Mouse (Mus musculus) lung, adult 18-20 months (tissue): ENCODE results near the gene F2r.

ENCODE experiments used
- DNase-seq, 2 experiments: peaks; one replicate each; pipeline ENCODE4 v3.0.0; 2022; ENCODE audit warnings: mixed read lengths in 2 of 2

The F2r gene

DNA sequence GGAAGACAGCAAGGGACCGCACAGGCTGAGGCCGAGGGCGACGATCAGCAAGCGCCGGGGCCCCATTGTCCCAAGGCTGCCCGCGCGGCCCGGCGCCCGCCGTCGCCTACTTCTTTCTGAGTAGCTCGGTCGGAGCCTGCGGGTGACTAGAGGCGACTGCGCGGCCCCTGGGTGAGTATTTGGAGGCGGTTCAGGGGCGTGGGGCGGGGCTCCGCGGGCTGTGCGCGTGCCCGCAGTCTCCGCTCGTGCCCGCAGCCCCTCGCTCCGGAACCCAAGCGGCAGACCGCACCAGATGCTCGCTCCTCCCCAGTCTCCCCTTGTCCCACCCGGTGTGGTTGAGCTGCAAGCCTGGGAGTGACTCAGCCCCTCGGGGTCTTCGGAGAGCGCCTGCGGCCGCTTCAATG lies at the start of gene F2r:
TSS of gene F2r (minus strand) at position 179 of the 404 bp plus-strand sequence.
- DNase-seq: peak; percentile 85 to 86

DNA sequence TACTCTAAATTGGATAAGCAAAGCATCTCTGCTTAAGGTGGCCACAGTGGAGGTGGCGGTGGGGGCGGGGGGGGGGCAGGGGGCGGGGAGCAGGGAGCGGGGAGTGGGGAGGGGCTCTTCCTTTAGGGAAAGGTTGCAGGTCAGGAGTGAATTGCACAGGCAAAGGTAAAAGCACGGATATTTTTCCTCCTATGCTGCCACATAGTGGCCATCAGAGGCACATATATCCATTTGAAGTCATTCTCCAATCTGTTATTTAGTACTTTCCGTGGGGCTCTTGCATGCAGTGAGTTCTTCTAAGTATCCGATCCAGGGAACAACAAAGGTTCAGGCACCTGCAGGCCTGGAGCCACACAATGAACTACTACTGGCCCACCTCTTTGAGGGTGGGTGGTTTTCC lies 49.0 kb upstream of the F2r start:
- DNase-seq: peak in 1 of 2 experiments; percentile 21

DNA sequence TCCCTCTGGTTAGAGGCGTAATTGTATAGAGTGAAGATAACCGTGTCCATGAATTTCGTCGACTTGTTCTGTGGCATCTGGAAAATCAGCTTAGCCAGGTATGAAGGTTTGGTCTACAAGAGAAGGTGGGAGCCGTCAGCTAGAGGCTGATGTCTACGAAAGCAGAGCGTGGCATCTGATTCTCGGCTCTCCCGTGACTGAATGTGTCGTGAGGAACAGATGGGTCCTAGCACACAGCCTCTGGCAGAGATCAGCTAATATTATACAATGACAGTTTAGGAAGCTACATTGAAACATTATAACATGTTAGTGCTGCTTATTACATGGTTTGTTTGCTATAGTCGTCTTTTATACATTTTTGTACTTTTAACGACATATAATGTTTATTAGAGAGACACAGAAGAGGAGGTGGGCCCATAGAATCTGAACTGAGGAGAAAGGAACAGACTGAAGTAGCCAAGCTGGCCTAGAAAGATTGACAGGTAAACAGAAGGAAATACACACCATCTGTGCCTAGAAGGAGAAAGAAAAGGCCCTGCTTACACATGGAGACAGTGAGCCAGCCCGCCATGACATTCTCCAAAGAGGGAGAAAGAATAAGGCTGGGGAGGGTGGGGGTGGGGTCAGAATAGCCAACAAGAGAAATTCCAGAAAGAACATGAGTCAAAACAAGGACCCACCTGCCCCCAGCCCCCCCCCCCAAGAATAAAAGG lies 47.5 kb upstream of the F2r start:
- DNase-seq: no peak

DNA sequence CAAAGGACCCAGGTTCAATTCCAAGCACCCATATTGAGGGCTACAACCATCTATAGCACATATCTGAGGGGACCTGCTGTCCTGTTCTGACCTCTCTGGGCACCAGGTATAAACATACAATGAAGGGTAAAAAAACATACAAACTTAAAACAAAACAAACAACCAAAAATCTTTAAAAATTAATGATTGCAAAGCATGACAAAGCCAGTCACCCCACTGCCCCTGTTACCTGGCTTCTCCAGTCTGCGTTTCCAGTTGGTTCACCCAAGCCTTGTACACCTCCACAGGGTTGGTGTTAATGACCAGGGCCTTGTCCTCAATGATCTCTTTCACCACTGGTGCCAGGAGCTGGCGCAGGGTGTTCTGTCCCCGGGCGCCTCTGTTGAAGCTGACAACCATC lies 45.5 kb upstream of the F2r start:
- DNase-seq: no peak

DNA sequence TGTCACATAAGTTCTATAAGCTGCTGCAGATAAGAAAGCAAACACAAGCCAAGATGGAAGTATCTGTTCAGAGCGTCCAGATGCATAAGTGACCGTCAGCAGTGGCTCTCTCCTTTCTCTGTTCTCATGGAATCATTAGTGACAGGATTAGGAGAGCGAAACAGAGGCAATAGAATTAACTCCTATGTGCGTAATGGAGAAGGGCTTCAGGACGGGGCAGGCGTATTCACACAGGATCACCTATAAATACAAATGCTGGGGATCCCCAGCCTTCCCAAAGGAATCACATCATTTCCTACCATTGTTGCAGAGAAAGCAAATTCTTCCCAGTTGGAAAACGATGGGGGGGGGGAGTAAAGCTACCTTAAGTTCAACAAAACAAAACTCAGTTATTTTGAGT lies 41.1 kb upstream of the F2r start:
- DNase-seq: no peak

DNA sequence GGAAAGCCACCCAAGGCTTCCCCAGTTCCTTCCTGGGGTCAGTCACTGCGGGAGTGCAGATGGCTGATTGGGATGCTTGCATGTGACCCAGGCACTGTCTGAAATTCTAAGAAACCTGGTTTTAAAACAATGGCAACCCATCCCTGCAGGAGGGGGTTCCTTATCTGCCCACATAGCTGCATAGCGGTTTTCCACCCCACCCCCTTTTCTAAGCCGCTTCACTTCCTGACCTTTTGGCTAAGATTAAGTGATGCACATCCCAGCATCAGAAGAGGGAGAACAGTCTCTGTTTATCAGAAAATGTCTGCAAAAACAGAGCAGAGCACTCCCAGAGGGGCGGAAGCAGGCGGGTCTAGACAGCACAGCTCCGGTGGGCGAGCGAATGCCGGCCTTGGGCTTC lies 38.9 kb upstream of the F2r start:
- DNase-seq: no peak

DNA sequence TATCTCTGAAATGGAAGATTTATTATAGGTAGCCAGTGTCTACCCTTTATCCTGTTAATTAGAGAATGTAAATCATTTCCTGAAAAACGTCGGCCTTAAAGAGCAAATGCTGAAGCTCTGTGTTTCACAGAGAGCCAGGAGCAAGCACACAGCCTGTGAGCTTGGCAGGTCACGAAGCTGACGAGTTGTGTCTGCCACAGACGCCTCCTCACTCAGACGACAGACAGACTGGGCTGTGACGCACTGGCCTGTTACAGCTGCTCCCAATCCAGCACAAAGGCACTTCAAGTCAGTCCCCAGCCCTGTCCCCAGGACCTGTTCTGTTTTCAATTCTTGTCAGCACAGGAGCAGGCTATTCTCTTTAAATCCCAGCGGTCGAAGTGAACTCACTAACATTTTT lies 37.0 kb upstream of the F2r start:
- peak; percentile 13 to 37 for DNase-seq

DNA sequence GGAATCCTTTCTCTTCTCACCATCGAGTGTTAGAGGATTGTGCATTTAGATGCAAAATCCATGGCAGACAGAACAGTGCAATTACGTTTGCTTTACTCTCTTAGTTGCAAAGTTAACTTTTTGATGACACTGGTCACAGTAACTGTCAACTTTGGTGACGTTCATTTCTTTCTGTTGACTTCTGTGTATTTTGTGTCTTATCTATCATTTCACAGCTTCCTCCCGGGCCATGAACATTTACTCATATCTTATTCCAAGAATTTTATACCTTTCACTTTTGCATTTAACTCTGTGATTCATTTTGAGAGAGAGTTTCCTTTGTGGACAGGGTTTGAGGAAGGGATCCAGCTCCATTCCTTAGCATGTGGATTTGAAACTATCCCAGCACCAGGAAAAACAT lies 35.4 kb upstream of the F2r start:
- no peak for DNase-seq

DNA sequence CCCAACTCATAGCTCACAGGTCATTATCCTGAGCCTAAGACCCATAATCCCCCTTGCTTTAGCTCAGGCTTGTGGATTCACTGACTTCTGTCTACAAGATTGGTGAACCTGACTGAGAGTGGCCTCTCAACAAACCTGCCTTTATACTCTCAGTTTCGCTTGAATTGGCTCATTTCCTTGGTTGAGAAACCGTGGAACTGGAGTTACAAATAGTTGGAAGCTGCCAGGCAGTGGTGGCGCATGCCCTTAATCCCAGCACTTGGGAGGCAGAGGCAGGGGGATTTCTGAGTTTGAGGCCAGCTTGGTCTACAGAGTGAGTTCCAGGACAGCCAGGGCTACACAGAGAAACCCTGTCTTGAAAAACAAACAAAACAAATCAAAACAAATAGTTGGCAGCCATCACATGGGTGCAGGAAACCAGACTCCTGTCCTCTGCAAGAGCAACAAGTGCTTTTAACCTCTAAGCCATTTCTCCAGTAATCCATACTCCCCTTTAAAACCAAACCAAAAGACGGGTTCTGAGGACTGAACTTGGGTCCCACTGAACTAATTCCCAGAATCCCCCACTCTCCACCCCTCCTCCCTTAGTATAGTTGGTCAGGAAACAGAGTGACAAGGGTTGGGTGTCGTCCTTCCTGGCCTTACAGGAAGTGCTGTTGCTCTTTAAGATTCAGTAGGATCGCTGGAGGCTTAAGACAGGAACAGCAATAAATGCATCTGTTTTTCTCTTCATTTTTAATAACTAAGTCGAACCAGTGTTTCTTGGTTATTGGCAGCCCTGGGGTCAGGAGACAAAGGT lies 33.8 kb upstream of the F2r start:
- no peak for DNase-seq

DNA sequence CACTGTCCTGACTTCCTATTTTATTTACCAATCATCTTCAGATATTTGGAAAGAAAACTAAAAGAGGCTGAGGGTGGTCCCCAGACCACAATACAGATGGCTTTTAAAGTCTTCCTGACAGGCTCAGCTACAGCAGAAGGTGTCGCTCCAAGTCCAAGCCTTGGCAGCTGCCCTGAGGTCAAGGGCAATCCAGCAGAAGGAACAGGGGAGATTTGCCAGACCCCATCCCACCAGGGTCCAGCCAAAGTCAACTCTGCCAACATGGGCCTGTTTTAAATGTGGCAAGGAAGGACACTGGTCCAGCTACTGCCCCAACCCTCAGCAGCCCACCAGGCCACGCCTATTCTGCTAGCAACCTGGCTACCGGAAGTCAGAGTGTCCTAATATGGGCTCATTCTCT lies 31.7 kb upstream of the F2r start:
- no peak for DNase-seq

DNA sequence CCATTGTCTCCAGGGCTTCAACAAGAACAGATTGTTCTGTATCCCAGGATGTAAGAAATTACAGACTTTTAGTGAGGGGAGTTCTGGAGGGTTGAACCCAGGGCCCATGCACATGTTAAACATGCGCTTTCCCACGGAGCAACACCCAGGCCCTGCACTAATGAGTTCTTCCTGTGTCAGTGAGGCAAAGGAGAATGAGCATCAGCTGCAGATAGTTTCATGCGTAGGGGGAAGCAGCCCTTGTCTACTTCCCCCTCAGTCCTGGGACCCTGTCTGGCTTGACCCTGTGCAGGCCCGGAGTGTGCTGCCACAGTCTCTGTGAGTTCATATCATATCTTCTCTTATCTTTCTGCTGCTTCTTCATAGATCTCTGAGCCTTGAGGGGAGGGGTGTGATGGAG lies 29.0 kb upstream of the F2r start:
- no peak for DNase-seq

DNA sequence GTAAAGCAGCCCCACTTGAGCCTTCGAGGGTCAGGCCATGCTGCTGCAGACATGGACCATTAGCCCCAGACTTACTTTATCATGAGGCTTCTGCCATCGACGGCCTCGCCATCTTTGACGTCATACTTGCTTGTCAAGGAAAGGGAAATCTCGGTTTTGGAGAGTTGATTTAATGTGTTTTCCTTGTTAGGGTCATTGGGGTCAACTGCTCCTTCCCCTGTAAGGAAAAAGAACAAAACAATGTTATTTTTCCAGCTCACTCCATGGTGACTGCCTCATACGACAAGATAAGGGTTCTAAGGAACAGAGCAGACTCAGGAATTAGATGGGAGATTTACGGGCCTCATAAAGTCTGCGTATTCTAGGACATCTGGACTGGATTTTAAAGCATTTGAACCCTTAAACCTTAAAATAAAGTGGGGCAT lies 28.4 kb upstream of the F2r start:
- DNase-seq: no peak

DNA sequence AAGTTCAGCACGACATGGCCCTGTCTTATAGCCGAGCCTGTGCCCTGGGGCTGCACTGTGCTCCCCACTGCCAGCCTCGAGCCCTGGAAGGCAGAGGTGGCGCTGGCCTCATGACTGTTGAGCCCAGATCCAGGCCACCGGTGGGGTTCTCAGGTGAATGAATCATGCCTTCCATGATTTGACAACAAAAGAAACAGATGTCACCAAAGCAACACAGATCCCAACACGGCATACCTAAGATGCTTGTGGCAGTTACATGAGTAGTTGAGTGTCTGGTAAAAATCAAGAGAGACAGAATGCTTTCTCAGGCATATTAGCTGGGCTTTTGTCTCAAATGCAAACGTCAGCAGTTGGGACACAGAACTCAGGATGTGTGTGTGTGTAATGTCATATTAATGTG lies 25.5 kb upstream of the F2r start:
- no peak for DNase-seq

DNA sequence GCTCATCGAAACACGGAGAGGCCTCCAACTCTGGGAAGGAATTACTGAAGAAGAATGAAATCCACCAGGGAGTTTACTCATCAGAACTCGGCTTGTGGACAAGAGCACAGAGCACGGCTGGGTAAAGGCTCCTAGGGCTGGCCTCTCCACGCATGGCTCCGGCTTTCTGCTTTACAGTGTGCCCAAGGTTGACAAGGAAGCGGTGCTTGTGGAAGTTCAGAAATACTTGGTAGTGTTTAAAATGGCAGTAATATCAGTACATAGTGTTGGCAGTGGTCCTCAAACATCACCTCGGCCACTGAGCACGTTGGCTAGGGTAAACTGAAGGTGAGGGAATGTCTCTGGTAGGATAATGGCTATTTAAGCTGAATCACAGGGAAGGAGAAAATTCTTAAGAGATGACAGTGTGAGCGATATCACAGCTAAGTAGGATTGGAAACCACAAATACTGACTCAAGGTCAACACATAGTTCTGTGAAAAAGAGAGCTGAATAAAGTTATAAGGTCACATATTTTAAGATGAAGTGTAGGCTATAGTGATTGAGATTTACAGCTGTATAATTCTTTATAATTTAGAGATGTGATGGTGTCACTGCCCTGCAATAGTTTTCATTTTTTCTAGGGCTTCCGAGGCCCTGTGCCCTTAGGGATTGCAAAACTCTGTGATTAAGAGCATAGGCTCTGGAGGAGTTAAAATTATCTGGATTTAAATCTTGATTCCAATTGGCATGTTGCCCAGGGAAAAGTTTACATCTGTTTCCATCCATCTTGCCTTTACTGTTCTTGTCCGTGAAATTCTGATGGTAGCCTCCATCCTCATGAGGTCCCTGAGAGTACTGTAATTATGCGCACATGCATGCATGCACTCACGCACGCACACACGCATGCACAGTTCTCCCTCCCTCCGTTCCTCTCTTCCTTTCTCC lies 23.0 kb upstream of the F2r start:
- DNase-seq: no peak

DNA sequence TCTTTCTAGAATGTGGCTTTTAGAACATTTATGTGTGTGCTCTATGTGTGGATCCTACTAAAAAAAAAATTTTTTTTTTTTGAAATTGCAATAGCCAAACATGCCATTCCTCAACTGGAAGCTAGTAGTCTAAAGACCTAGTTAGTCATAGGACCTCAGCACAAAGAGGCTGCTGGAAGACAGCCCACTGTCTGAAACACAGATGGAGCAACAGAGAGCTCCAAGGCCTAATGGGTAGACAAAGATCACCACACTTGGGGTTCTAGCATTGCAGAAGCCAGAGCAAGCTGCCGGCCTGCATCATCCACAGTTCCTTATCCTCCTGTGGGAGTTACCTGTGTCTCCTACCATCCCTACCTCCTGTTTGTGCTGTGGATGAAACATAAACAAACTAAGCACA lies 22.1 kb upstream of the F2r start:
- DNase-seq: peak in 1 of 2 experiments; percentile 42

DNA sequence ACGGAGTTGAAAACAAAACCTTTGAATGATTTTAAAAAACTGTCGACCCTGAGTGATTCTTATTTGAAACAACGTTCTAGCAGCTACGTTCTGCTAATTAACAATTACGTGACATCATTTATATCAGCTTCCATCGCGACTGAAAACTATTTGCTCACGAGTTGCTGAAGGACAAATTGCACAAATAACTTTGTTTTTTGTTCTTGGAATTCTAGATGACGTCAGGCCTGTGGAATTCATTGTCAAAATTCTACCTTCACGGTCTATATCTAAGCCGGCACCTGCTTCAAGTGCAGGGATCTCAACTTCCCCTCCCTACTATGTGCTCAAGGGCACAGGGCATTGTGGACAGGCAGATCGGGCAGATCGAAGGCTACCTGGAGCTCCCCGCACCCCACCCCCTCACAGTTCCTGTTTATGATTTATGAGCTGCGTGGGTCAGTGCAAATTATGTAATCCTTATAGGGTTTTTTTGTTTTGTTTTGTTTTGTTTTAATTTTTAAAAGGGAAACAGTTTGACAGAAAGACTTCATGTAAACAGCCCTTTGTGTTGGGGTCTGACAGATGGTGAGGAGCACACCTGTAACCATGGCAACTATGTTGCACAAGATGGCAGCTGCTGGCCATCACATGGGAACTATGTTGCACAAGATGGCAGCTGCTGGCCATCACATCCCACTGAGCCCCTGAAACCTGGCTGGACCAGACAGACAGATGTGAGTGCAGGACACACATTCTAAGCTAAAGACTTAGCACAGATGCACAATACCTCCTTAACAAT lies 21.2 kb upstream of the F2r start:
- peak; percentile 51 to 66 for DNase-seq

DNA sequence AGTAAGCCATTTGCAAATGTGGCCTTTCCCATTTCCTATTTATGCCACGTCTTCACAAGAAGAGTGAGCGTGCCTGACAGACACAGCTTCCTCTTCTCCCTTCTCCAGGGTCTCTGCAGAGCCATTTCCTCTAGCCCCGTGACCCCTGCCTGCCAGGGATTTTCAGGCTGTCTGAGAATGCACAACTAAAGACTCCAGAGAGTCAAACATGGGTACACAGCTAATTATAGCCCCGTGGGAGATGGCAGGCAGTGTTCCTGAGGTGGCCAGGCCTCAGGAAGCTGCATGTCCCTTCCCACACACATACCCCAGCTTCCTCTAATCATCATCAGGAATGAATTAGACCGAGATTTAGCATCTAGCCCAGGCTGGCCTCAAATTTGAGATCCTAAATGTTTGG lies 20.6 kb upstream of the F2r start:
- DNase-seq: peak; percentile 24 to 36

DNA sequence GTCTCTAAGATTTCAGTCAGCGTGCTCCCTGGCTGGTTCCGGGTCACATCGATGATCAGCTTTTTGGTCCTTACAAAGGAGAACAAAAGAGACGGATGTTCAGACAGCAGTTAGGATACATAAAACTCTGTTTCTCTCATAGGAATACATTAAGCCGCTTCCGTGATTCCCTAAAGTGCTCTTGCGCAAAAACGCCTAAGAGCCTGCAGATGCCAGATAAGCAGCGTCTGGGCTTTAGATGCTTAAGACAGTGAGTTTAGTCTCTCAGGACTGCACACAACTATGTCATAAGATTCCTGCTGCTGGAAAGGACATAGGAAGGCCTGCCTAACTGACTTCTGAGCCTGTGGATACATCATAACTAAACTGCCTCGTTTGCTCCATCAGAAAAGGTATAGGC lies 19.4 kb upstream of the F2r start:
- DNase-seq: no peak

DNA sequence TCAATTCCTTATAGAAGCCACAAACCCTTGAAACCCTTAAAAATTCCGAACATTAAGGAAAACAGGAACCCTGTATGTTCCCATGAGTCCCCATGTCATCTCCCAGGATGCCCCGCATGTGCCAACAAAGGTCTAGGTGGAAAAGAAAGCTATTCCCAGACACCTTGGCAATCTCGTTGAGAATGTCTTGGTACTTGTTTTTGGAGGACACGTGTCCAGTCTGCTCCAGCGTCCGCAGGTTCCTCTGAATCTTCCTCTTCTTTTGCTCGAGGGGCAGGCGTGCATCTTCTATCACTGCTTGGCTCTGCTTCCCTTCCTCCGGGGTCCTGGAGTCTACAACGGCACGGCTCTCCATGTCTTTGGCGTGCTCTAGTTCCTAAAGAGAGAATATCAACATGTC lies 17.0 kb upstream of the F2r start:
- no peak for DNase-seq

DNA sequence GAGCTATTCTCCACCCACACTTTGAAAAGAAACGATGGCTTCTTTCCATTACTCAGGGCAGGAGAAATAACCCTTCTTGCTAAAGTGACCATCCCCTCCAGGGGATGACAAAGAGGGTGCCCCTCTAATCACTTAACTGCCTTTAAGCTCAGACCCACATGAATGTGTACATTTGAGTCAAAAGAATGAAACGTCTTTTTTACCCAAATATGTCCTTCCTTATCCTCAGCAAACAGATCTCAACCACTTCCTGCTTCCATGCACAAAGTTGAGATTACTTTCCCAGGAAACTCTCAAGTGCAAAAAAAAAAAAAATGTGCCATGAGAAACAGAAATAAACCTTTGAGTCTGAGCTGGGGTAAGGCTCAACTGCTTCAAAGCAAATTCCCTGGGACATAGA lies 16.2 kb upstream of the F2r start:
- DNase-seq: no peak

DNA sequence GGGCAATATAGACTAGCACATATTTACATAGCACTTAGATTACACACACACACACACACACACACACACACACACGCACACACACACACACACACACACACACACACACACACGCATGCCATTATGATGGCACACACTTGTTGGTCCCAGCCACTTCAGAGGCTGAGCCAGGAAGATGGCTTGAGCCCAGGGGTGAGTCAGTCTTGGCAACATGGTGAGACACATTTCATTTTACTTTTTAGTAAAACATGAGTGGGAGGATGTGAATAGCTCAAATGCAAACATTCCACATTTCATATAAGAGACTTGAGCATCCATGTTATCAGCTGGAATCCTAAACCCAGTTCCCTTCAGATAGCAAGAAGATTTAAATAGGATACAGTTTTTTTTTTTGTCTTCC lies 15.1 kb upstream of the F2r start:
- no peak for DNase-seq

DNA sequence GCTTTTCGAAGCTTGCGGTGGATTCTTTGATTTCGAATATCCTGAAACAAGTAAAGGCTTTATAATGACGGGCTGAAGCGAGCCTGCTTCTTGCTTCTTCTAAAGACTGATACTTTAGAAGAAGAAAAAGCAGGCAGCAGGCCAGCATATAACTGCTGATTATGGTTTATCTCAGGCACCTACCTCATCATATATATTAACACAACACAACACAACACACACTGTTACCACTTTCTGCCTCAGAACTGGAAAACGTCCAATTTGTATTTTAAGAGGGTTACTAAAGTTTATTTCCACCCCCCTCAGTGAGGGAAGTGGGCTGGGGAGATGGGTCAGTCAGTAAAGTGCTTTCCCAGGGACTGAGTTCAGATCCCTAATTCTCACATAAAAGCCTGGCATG lies 13.9 kb upstream of the F2r start:
- no peak for DNase-seq

DNA sequence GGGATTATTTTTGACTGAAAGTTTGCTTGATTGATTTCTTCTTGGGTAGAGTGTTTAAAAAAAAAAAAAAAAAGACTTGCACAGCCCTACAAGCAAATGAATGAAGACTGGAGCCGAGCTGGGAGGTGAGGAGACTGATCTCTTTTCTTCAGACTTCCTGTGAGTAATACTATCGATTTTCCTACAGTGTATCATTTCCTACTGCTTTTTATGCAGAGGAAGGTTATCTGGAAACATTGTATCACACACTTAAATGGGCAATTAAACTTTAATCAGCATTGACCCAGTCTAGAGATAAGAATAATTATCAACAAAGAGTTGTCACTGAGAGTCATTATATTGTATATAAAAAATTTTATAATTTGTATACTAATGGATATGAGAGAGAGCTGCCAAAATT lies 12.5 kb upstream of the F2r start:
- no peak for DNase-seq
